Mouse (Mus musculus): ENCODE measurements at regions not wholly inside any gene's neighbourhood (a gene's known extent, or its start where the extent isn't known, plus 50 kb on each side); places are given as distances from the start of the nearest gene placed in this dataset.

DNA sequence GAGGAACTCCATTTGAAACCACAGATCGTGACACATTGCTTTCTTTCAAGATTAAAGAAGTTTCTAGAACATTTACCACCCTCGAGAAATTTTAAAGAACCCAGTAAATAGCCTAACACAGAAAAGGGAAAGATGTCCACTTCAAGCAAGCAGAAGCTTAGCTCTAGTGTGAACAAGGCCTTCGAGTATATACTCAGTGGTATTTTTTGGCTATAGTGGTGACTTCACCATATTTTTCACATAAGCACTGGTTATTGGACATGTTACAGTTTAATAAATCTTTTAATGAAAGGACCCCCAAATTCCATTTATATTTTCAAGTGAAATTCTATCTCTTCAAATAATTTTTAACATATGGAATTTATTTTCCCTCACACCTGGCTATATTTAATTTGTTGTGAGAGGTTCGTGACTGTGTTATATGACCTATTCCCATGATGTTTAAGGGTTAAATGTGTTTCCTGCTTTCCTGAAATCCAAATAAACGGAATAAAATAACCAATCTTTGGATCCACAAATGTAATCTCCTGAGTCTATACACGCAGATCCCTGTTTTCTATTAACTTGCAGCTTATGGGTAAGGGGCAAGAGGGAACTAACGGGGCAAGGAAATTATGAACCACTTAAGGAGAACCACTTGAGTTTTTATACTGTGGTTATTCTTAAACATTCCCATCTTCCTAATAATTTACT is 60.6 kb upstream of the Tas2r134 start:
- DNase-seq (ENCODE audit: extremely low spot score, low read depth, low spot score): no peak

DNA sequence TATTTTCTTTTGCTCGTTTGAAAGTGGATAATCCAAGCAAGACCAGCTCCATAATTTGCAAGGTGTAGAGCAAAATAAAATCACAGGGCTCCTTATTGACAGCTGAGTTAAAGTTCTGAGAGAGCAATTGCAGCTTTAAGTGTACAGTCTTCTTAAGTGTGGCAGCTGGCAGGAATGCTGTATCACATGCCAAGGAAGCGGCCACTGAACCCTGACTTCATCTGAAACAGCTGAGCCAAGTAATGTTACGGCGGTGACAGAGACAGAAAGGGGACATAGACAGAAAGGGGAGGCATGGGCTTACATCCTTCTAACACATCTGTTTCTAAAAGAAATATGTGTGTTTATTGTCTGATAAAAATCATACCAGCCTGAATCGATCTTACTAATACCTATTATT is 63.4 kb upstream of the Tas2r134 start:
- no peak for DNase-seq (ENCODE audit: extremely low spot score, low read depth, low spot score)

DNA sequence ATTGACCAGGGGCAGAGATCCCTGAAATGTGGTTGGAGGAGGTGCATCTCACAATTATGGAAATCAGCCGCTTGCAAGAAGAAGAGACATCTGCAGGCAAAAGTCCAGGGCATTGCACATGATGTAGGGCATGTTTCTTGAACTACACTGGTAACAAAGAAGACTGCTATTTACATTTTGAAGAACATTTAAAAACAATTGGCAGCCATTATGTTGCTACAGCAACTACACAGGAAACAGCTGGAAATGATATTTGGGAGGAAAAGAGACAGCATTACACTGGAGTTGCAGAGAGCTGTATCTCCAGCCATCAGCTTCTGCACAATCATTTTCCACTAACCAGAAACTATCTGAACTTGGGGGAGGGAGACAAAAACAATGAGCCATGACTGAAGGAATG is 64.1 kb upstream of the Tas2r134 start:
- no peak for DNase-seq (ENCODE audit: extremely low spot score, low read depth, low spot score)

DNA sequence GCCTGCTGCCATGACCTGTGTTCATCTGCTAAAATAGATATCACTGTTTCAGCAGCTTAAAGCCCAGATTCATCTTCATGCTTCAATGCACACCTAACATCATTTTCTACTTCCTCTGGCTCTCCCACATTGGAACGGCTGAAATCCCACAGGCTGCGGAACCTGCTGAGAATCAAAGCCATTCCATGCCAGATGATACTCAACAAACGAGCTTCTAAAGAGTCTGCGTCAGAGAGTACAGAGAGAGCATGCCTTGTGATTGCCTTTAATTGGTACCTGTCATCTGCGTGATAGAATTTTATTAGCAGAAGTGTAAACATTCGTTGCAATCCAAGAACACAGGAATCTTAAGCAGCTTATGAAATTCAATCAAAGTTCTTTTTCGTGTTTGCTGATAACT is 76.4 kb upstream of the Tas2r134 start:
- no peak for DNase-seq (ENCODE audit: extremely low spot score, low read depth, low spot score)

DNA sequence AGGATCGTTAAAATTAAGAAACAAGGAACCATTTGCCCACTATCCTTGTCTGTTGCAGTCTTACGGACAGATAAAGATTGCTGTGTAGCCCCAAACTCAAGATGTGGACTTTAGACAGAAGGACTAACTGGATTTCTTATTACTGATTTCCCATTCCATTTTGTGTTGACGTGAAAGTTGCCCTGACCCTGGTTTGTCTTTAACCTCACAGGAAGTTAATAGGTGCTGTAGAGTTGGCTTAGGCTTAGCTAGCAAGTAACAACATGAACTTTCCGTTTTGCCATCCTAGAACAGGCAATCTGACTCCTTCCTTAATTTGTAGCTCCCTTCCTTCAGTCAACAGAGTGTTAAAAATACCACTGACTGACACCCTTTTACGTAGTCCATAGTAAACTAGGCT is 78.2 kb upstream of the Tas2r134 start:
- DNase-seq (ENCODE audit: extremely low spot score, low read depth, low spot score): no peak

DNA sequence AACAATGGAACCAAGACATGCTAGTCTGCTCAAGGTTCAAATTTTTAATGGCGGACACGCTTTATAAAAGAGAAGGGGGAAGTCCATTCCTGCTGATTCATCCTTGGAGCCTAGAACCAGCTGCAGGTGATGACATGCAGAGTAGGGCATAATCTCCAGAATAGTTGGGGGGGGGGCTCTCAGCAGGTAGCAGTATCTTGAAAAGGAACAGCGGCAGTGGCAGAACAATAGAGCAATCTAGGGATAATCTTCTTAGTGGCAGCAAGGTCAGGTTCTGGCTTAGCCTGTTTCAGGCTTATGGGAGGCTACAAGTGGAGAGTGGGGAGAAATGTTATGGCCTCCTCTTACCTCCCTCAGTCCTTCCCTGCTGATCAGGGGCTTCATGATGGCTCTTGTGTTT is 81.1 kb upstream of the Tas2r134 start:
- DNase-seq (ENCODE audit: extremely low spot score, low read depth, low spot score): no peak

DNA sequence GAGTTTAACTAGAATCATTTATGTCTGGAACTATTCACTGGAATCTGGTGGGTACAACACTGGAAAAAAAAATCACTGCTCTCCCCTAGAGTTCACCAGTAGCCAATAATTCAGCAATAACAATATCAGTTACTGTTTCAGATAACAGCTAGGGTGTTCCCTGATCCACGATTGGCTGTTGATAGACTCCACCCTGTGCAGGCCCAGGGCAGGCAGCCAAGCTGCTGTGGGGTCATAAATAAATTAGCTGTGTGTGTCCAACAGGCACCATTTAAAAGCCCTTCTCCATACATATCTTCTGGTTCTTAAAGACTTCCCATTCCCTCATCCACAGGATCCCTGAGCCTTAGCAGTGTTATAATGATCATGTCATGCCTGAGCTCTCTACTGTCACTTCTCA is 83.4 kb upstream of the Tas2r134 start:
- no peak for DNase-seq (ENCODE audit: extremely low spot score, low read depth, low spot score)

DNA sequence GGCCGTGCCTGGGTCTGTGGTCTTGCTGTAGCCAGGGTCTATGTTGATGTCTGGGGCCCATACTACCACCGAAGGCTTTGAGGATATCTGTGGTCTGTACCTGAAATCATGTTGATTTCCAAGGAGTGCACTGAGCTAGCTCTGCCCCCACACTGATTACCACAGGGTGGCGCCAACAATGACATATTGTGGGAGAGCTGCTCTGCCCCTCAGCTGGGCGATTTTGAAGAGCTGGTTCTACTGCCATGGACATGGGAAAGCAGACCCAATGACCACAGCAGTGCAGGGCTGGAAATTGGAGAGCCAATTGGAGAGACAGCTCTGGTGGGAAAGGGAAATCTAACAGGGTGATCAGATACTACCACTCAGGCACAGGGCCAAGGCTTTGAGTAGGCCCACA is 85.0 kb upstream of the Tas2r134 start:
- no peak for DNase-seq (ENCODE audit: extremely low spot score, low read depth, low spot score)

DNA sequence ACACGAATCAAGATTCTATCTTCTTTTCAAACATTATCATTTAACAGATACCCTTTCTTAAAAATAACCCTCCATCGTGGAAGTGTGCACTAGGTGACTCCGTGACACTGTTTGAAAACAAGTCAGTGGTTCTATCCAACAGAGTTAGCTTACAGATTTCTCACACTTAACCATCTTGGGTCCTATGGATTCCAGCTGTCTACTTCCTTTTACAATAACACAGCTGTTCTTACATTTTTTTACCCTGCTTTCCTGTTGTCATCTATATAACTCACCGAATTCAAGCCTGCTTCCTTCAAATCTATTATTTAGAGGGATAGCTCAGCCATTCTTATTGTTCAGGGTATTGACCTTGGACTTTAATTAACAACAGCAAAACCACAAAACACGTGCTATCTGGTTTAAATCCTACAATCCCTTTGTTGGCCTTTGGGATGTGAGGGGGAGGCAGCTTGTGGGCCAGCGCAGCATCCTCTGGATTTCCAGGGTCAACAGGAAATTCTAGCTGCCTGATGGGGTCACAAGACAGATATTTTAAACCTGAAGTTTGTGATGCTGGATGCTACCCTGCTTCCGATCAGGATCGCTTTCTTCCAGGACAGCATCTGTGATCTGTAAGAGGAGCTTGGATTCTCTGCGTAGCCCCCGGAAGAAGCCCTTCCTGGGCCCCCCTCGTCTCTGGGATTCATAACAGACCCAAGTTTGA is 94.4 kb upstream of the Tas2r134 start:
- no peak for DNase-seq (ENCODE audit: extremely low spot score, low read depth, low spot score)

DNA sequence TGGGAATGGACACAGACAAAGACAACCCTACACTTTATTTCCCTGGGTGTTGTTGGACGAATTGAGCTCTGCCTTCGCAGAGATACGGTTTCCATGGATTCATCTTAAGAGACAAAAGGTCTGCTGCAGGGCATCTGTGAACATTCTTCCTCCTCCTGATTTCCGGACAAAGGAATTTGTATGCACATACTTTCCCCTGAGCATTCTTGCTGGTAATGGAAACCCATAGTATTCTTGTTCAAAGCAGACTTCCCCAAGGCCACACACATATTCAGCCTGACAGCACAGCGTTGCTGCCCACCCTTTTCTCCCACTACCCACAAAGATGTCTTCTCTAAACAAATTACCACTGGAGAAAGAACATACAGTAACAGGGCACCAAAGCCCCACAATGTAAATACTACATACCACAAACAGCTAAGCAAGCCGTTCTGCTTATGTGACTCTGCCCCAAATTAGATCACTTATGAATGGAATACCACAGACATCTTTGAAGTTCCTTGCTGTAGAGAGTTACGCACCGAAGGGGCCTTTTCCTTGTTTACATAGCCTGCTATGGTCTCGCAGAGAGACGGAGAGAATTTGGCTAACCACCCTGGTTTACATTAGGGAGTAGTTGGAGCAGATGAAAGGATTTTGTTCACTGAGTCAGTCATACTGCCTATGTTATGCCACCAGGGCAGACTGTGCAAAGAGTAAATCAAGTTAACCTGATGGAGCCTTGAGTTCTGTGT is 96.0 kb upstream of the Tas2r134 start:
- no peak for DNase-seq (ENCODE audit: extremely low spot score, low read depth, low spot score)

DNA sequence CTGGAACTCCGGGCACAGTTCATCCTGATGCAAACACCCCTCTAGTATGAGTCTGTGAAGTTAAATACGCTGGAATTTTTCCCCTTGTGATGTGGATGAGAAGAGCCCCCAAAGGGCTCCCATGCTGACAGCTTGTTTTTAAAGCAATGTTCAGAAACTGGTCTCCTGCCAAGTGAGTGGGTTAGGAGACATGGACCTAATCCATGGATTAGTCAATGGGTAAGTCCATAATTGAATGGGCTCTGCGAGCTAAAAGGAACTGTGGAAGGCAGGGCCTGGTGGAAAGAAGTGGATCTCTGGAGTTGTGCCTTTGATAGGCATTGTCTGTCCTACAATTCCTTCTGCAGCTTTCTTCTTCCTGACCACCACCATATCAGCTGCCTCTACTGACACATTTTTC is 104.5 kb upstream of the Tas2r134 start:
- no peak for DNase-seq (ENCODE audit: extremely low spot score, low read depth, low spot score)

DNA sequence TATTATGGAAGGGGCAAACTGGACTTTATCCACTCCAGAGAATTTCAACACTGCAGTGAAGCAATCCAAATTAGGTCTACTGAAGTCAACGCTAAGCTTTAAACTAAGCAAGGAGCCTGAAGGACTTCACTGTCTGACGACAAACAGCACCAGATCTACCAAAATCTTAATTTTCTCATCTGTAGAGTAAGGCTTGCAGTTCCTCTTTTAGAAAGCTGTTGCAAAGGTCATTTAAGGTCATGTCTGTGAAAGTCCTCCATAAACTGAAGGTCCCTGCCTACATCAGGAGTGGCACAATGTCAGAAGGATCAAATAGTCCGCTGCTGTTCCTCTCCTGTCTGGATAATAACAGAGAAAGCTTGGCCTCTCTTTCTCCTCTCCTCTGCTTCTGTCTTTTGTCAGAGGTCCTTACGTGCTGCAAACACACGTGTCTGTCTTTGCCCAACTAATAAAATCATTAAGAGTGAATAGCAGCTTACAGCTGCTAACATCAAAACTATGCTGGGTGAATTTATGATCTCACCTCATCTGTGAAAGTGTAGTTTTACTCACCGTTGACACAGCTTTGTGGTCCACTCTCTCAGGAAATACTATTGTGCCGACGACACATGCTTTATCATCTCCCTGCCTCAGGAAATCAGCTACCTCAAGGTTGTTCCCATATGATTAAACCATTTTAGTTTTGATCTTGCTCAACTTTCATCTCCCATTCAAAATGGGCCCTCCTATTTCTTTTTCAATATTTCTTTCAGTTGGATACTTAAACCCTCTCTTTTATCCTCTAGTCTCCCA is 117.9 kb upstream of the Tas2r134 start:
- no peak for DNase-seq (ENCODE audit: extremely low spot score, low read depth, low spot score)

DNA sequence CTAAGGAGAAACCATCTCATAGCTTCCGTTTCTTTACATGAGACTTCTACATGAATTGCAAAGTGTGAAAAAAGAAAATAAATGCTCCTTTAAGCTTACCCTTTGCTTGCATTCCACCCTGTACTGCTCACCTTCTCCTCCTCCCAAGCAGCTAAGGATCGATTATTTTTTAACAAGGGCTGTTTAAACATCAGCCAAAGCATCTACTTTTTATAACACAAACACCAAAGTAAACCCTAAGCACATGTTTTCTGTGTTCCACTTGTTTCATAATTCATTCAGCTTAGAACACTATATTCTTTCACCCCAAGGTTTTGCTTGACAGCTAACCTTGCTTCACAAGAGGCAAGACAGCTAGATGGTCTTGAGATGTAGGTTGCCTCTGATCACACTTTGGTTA is 129.4 kb upstream of the Tas2r134 start:
- DNase-seq (ENCODE audit: extremely low spot score, low read depth, low spot score): no peak

DNA sequence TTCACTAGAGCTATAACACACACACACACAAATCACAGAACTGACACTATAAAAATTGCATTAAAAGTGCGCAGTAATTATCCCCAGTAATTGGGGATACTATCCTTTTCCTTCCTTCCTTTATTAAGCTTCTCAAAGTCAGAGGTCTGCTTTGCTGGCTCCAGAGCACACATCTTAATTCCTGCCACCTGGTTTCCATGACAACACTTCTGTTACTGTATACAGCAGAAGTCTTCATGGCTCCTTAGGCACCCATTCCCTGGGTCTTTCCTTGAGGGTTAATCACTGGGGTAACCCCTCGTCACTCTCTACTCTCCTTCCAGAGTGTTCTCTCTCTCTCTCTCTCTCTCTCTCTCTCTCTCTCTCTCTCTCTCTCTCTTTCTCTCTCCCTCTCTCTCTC is 153.6 kb upstream of the Tas2r134 start:
- peak; percentile 41 for DNase-seq (ENCODE audit: extremely low spot score, low read depth, low spot score)

DNA sequence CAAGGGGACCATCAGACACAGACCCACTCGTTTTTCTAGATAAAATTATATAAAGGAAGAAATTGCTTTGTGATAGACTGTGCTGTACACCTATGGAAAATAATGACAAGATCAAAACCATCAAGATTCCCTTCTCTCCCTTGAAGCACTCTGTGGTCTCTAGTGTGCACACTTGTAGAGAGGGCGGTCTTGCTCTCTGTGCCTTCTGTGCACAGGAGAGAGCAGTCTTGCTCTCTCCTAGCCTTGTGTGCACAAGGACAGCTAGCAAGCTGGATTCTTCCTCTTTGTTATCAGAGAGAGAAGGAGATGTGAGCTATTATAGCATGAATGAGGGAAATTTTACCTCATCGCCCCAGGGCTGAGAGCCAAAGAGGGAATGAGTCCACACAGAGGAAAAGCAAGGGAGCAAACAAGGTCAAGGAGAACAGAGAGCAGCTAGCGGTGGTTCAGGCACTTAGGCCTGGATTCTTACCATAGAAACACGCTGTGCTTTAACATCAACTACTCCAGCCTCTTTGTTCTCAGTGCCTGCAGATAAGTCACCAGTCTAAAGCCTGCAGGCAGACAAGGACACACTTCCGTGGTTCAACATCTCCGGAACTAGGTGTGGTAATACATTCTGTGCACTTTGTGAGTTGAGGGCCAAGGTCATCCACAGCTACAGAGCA is 160.2 kb upstream of the Tas2r134 start:
- DNase-seq (ENCODE audit: extremely low spot score, low read depth, low spot score): no peak

DNA sequence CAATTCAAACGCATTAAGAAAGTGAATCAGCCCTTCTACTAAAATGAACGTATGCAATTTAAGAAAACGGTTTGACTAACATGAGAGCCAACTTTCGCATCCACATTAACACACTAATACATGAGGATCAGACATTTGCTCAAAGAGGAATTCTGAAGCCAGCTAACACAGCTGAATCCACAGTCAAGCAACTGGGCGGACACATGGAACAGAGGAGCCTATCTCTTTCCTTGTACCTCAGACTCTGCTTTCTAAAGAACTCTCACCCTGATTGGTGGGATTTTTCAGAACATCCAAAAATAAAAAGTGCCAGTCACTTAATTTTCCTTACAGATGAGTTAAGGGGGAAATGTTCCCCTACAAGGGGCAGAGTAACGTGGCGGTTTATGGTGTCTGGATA is 161.3 kb upstream of the Tas2r134 start:
- DNase-seq (ENCODE audit: extremely low spot score, low read depth, low spot score): no peak

DNA sequence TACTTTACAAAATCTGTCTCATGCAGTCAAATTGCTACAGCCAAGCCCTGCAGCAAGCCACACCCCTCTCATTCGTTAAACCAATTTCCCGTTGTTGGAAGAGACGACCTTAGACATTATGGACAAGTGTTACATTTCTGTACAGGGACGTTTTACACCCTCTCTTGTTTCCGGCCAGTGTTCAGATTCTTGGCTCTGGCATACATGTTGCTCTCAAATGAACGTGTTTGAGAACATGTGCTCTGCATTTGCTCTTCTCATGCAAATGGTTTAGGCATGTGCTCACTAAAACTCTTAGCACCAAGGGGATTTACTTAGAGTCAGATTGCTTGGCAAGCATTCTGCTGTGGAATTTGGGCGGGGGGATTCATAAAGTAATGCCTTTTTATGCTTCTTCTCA is 161.7 kb upstream of the Tas2r134 start:
- no peak for DNase-seq (ENCODE audit: extremely low spot score, low read depth, low spot score)

DNA sequence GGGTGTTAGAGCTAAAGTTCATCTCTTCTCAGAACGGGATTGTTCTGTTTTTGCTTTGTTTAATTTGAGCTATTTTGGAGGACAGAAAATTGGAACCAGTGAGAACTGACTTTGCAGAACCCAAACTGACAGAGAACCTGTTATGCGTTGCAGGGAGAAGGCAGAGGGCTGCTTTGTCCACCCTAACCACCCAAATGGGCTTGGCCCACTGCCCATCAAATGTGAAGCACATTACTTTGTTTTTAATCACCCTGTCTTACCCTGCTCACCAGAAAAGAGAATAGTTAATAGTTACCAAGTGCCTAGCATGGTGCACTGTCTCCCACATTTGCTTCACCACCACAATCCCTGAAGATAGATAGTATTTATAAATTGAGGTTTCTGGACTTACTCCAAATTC is 163.0 kb upstream of the Tas2r134 start:
- no peak for DNase-seq (ENCODE audit: extremely low spot score, low read depth, low spot score)

DNA sequence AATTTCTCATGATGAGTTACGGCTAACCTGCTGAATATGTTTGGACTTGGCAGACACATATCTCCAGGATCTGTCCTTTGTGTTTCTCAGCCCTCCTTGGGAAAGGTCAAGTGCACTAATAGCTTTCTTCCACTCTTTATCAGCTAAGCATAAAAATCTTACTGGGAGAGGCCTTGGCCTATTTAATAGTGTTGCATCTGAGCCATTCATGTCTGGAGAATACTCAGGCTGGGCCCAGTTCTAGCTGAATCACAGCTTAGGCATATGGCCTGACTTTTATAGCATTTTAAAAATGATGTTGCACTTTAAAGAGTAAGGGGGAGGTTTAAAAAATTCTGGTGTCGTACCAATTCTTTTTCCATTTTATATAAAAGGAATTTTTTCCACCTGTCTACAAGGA is 166.4 kb upstream of the Tas2r134 start:
- no peak for DNase-seq (ENCODE audit: extremely low spot score, low read depth, low spot score)

DNA sequence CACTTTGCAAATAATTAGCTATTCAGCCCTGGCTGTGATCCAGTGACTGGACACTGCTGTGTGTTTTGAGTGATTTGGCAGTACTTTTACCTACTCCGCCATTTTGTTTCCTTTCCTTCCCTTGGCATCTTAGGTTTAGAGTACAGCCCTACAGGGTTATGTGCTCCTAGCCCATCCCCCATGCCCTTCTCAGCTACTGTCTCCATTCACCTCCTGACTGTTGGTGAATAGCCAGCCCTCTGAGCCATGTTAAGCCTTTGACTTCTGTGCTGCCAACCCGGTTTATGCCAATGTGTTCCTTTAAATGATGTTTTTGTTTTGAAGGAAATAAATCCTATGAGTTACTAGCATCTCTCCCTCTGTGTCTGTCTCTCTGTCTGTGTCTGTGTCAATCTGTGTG is 167.8 kb upstream of the Tas2r134 start:
- no peak for DNase-seq (ENCODE audit: extremely low spot score, low read depth, low spot score)

DNA sequence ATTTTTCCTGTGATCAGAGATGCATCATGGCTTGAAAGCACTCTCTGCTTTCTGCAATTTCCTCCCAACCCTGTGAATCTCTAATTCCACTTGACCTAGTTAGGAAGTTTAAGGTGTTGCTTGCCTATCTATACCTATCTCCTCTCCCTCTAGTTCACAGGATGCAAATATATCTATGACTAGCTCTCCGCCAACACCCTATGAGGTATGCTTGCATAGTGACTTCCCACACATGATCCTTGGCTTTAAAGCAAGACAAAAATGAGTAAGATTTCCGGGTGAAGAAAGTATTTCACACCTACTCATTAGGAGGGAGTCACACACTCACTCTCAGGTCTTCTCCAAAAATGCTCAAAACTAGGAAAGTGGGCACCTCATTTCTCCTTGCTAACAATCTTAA is 169.6 kb upstream of the Tas2r134 start:
- DNase-seq (ENCODE audit: extremely low spot score, low read depth, low spot score): no peak

All from hindlimb bud, embryonic 11.5 days (tissue).